Mouse (Mus musculus): ENCODE measurements around the gene Serpinb6b. TPM values are rescaled to one million over a fixed set of nuclear protein-coding genes. Genes with fewer than 3 reads are reported as not detected.

The Serpinb6b gene
- polyA plus RNA-seq, 1 experiment from 2014 or later = 1.9 TPM

DNA sequence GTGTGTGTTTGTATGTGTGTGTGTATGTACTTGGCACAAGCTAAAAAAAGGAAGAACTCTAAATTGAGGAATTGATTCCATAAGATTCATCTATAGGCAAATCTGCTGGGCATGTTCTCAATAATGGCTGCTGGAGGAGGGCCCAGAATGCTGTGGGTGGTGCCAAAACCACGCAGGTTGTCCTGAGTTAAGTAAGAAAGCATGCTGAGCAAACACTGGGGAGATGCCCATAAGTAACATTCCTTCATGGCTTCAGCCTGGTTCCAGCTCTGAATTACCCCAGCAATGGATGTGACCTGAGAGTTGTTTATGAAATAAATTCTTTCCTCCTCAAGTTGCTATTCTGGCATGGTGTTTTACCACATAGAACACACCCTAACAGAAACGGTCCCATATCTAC is 48.3 kb downstream of the Serpinb6b start:
- Histone ChIP-seq H3K4me3 (ENCODE audit: low read length) (no peak overlapping the region), H3K4me1 (ENCODE audit: control insufficient read depth, insufficient read depth, low read length) (no peaks in the 10 kb centered on the region), H3K27me3 (ENCODE audit: control insufficient read depth, insufficient read depth, low read length) (no peaks in the 10 kb centered on the region), H3K9ac (ENCODE audit: low read depth, low read length) (no peak overlapping the region), H3K27ac (ENCODE audit: low read depth, low read length) (no peak overlapping the region), H3K4me2 (replicated peaks; ENCODE audit: low read depth, low read length) (no peak overlapping the region), H3K36me3 (ENCODE audit: control insufficient read depth, insufficient read depth, low read length) (no peaks in the 10 kb centered on the region), H3K9me3 (ENCODE audit: control insufficient read depth, low read length) (no peaks in the 10 kb centered on the region)
- 79% methylated on average over 2 of the region's 2 CpGs for WGBS
- ATAC-seq (ENCODE audit: low FRiP score, low TSS enrichment) = no peak

DNA sequence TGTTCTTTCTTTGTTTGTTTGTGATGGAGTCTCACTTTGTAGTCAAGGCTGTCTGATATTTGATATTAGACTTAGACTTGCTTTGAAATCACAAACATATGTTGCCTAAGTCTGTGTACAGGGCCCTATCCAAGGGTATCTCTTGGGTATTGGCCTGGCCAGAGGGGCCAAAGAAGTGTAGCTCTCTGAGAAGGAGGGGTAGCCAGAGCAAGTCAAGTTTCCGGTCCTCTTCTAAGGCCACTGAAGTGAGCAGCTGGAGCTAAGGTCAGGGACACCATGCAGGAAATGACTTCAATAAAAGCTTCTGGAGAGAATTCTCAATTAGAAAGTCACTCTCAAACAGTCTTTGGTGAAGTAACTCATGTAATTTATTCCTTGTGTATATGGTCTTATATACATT is 57.4 kb downstream of the Serpinb6b start:
- WGBS = 82% methylated on average over 1 of the region's 1 CpGs
- ATAC-seq (ENCODE audit: low FRiP score, low TSS enrichment) = no peak

DNA sequence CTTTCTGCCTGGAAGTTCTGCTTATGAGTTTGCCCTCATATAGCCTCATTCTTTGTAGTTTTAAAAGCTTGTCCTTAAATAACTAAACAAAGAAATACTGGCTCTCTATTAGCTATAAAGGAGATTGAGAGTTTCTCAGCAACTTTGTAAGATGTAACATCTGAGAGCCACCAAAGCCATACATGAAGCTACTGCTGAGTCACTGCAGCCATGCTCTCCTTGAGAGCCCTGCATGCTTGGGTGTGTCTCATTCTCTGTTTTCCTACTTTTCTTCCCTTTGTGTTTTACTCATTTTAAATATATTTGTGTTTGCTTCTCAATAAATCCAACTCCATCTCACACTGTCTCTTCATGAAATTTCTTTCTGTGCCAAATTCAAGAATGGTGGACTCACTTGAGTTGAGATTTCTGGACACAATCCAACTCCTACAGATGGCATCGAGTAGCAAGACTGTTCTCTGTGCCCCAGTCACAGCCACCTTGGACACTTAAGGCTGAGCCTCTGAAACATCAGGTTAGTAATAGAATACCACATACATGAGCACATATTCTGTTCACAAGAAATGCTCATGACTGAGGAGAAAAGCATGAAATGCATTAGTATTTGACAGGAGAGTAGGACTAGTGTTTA is 61.5 kb downstream of the Serpinb6b start:
- Histone ChIP-seq H3K4me2 (replicated peaks; ENCODE audit: low read depth, low read length) (no peak overlapping the region), H3K27me3 (ENCODE audit: control insufficient read depth, insufficient read depth, low read length) (no peaks in the 10 kb centered on the region), H3K36me3 (ENCODE audit: control insufficient read depth, insufficient read depth, low read length) (no peaks in the 10 kb centered on the region), H3K4me3 (ENCODE audit: low read length) (no peak overlapping the region), H3K9ac (ENCODE audit: low read depth, low read length) (no peak overlapping the region), H3K4me1 (ENCODE audit: control insufficient read depth, insufficient read depth, low read length) (no peaks in the 10 kb centered on the region), H3K27ac (ENCODE audit: low read depth, low read length) (no peak overlapping the region), H3K9me3 (ENCODE audit: control insufficient read depth, low read length) (no peaks in the 10 kb centered on the region)
- no peak for ATAC-seq (ENCODE audit: low FRiP score, low TSS enrichment)
- WGBS = 75% methylated on average over 1 of the region's 1 CpGs

More for the DNA sequence above, 57.4 kb downstream of the Serpinb6b start:
- Histone ChIP-seq H3K4me2 (replicated peaks; ENCODE audit: low read depth, low read length) (no peak overlapping the region), H3K27me3 (ENCODE audit: control insufficient read depth, insufficient read depth, low read length) (no peaks in the 10 kb centered on the region), H3K4me3 (ENCODE audit: low read length) (no peak overlapping the region), H3K9me3 (ENCODE audit: control insufficient read depth, low read length) (no peaks in the 10 kb centered on the region), H3K27ac (ENCODE audit: low read depth, low read length) (no peak overlapping the region), H3K36me3 (ENCODE audit: control insufficient read depth, insufficient read depth, low read length) (no peaks in the 10 kb centered on the region), H3K4me1 (ENCODE audit: control insufficient read depth, insufficient read depth, low read length) (no peaks in the 10 kb centered on the region), H3K9ac (ENCODE audit: low read depth, low read length) (no peak overlapping the region)

DNA sequence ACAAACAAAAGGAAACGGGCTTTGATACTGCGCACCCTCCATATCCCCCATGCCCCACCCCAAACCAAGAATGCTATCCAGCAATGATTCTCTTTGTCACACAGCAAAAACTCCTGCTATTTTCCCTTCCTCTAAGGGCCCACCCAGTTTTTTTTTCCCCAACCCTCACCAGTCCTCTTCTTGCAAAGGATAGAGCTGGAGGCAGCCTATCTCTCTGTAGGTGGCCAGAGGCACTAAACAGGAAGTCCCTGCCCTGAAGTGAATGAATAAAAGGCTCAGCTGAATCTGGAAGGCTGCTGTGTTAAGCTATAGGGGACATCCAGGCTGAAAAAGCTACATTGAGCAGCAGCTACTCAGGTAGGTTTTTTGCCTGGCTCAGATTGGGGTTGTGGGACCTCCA is 62.2 kb downstream of the Serpinb6b start, which contains the start of gene Serpinb9b:
Gene Serpinb9b, plus strand, starts transcription at position 173 of the 400 bp plus-strand sequence.
- Histone ChIP-seq H3K4me2 (replicated peaks; ENCODE audit: low read depth, low read length) (no peak within 1 kb of the TSS), H3K36me3 (ENCODE audit: control insufficient read depth, insufficient read depth, low read length) (no peaks in the 10 kb centered on the region), H3K9me3 (ENCODE audit: control insufficient read depth, low read length) (no peaks in the 10 kb centered on the region), H3K27me3 (ENCODE audit: control insufficient read depth, insufficient read depth, low read length) (no peaks in the 10 kb centered on the region), H3K4me1 (ENCODE audit: control insufficient read depth, insufficient read depth, low read length) (no peaks in the 10 kb centered on the region), H3K27ac (ENCODE audit: low read depth, low read length) (no peak within 1 kb of the TSS), H3K9ac (ENCODE audit: low read depth, low read length) (no peak within 1 kb of the TSS), H3K4me3 (ENCODE audit: low read length) (no peak within 1 kb of the TSS)
- ATAC-seq (ENCODE audit: low FRiP score, low TSS enrichment) = no peak
- 74% methylated on average over 2 of the region's 2 CpGs for WGBS

DNA sequence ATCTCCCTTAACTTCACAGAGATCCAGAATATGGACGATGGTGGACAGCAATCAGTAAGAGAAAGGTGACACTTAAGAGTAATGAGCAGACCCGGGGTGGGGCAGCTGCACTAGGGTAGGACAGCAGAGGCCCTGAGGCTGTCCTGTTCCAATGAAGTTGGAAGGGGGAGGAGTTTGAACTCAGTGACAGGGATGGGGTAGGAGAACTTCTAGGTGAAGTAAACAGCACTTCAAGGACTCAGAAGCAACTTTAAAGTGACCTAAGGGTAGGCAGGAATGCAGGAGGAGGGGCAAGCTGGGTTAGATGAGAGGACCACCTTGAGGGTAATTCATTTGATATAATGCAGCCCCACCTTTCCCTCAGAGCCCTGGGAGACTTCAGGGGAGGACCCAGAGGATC is 63.1 kb downstream of the Serpinb6b start:
- Histone ChIP-seq H3K27ac (ENCODE audit: low read depth, low read length) (no peak overlapping the region), H3K4me3 (ENCODE audit: low read length) (no peak overlapping the region), H3K4me1 (ENCODE audit: control insufficient read depth, insufficient read depth, low read length) (no peaks in the 10 kb centered on the region), H3K9me3 (ENCODE audit: control insufficient read depth, low read length) (no peaks in the 10 kb centered on the region), H3K4me2 (replicated peaks; ENCODE audit: low read depth, low read length) (no peak overlapping the region), H3K36me3 (ENCODE audit: control insufficient read depth, insufficient read depth, low read length) (no peaks in the 10 kb centered on the region), H3K9ac (ENCODE audit: low read depth, low read length) (no peak overlapping the region), H3K27me3 (ENCODE audit: control insufficient read depth, insufficient read depth, low read length) (no peaks in the 10 kb centered on the region)
- ATAC-seq (ENCODE audit: low FRiP score, low TSS enrichment) = no peak
- 30% methylated on average over 2 of the region's 2 CpGs for WGBS

DNA sequence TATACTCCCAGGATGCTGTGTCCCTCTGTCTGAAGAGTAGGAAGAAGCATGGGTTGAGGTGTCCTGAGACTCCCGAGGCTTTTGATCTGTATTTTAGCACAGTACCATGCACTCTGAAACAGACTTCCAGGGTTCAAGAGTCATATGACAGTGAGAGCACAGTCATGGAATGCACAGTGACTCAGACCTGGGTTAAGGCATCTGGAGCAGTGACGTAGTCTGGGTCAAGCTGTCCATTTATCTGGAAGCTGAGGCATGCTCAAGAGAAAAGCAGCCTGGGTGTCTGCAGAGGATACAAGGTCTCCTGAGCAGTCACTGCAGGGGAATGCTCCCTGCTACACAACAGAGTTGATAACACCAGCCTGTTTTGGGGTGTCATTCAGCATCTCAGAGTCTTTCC is 63.5 kb downstream of the Serpinb6b start:
- Histone ChIP-seq H3K9me3 (ENCODE audit: control insufficient read depth, low read length) (no peaks in the 10 kb centered on the region), H3K4me3 (ENCODE audit: low read length) (no peak overlapping the region), H3K4me2 (replicated peaks; ENCODE audit: low read depth, low read length) (no peak overlapping the region), H3K27ac (ENCODE audit: low read depth, low read length) (no peak overlapping the region), H3K4me1 (ENCODE audit: control insufficient read depth, insufficient read depth, low read length) (no peaks in the 10 kb centered on the region), H3K36me3 (ENCODE audit: control insufficient read depth, insufficient read depth, low read length) (no peaks in the 10 kb centered on the region), H3K9ac (ENCODE audit: low read depth, low read length) (no peak overlapping the region), H3K27me3 (ENCODE audit: control insufficient read depth, insufficient read depth, low read length) (no peaks in the 10 kb centered on the region)
- ATAC-seq (ENCODE audit: low FRiP score, low TSS enrichment) = no peak
- 58% methylated on average over 2 of the region's 2 CpGs for WGBS

Other genes starting within 250 kb of the Serpinb6b start
- gene Mylk4, start 181.3 kb upstream of the Serpinb6b start, polyA plus RNA-seq (2014; fragmentation: Nextera tagmentation; extraction: Ambion mirVana) = 0.14 TPM in 1 of 2 replicates, not detected in the other
- gene Wrnip1, start 163.2 kb upstream of the Serpinb6b start, polyA plus RNA-seq (2014; fragmentation: Nextera tagmentation; extraction: Ambion mirVana) = 14.1 and 19.0 TPM in 2 replicates
- gene D930007J09Rik, start 162.4 kb upstream of the Serpinb6b start, polyA plus RNA-seq (2014; fragmentation: Nextera tagmentation; extraction: Ambion mirVana) = not detected in 2 replicates
- 6.6 and 7.9 TPM in 2 replicates for gene Serpinb1a, start 114.0 kb upstream of the Serpinb6b start, polyA plus RNA-seq (2014; fragmentation: Nextera tagmentation; extraction: Ambion mirVana)
- not detected in 2 replicates for gene Serpinb1c, start 67.0 kb upstream of the Serpinb6b start, polyA plus RNA-seq (2014; fragmentation: Nextera tagmentation; extraction: Ambion mirVana)
- gene Serpinb9, start 38.0 kb downstream of the Serpinb6b start, polyA plus RNA-seq (2014; fragmentation: Nextera tagmentation; extraction: Ambion mirVana) = 6.9 and 7.9 TPM in 2 replicates
- not detected in 2 replicates for gene Serpinb9b, start 62.2 kb downstream of the Serpinb6b start, polyA plus RNA-seq (2014; fragmentation: Nextera tagmentation; extraction: Ambion mirVana)
- gene Serpinb1b, start 113.4 kb downstream of the Serpinb6b start, polyA plus RNA-seq (2014; fragmentation: Nextera tagmentation; extraction: Ambion mirVana) = not detected in 2 replicates
- gene Serpinb9c, start 194.5 kb downstream of the Serpinb6b start, polyA plus RNA-seq (2014; fragmentation: Nextera tagmentation; extraction: Ambion mirVana) = not detected in 2 replicates
- not detected in 2 replicates for gene Serpinb9d, start 227.8 kb downstream of the Serpinb6b start, polyA plus RNA-seq (2014; fragmentation: Nextera tagmentation; extraction: Ambion mirVana)